Mouse (Mus musculus) heart, adult 2 months (tissue): ENCODE measurements around the gene Serpinf1.

Source experiments
- EP300 ChIP-seq: fragments of 200-500 bp; IDR thresholded peaks from 2 replicates; pipeline ENCODE4 v1.6.1; 2011; ENCODE audit warnings: low read depth, low read length, control low read depth; ENCODE audit not compliant: insufficient read depth
- POLR2A ChIP-seq: fragments of 200-500 bp; IDR thresholded peaks from 2 replicates; pipeline ENCODE4 v1.6.1; 2011; ENCODE audit warnings: mild to moderate bottlenecking, low read depth, low read length, control low read depth; ENCODE audit not compliant: insufficient read depth

- TF ChIP-seq EP300, result no peak
- TF ChIP-seq POLR2A, result no peak
Measured at GRCm38 (mm10) chr11:75403301-75404052, 19.0 kb downstream of the Serpinf1 start.
